ENCODE assay signal across 9 mouse cellular contexts in the genomic region with DNA sequence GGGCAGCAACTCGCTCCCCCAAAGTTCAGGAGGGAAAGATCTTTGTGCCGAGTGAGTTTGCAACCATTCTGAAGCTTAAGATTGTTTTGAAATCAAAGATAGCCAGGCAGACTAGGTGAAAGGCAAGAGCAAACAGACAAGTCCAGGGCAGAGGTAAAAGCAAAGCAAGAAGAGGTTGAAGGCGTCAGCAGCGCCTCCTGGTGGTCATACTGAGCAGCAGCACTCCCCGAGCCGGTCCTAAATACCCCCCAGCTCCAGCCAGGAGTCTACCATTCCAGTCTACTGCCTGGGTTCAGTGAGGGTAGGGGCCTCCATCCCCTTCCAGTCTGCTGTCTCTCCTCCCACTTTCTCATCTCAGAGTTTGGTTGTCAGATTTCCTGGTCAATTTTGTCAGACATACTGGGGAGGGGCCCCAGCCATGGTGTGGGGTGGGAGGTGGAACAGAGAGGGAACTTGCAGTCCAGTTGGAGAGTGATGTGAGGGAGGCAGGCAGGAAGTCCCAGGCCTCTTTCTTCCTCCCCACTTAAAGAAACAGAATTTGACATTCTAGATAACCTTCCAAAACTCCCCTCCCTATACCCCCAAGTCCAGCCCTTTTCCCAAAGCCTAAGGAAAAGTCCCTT. TPM values are rescaled to one million over a fixed set of nuclear protein-coding genes. Genes with fewer than 3 reads are reported as not detected.
DNase-seq lines count a peak whose midpoint lies in the region; ATAC-seq and TF ChIP-seq lines count a peak whose summit lies in the region.
"Had no signal": no experiment of that assay in that cellular context is flagged by ENCODE, and none has a peak within 500 bp of the region (broad histone marks: within the 10 kb centered on the region; RNA-seq: fewer than 3 reads in every experiment).

No protein-coding gene starts in this region.

- H3K79me2 ChIP-seq in liver, adult 2 months (ENCODE audit: control insufficient read depth, insufficient read depth, low read length) = no peaks in the 10 kb centered on the region

- WGBS in liver, adult 2 months = 7% methylated on average over 6 of the region's 6 CpGs
- WGBS in olfactory bulb, adult 2 months = 31% methylated on average over 6 of the region's 6 CpGs

- ATAC-seq in G1E (ENCODE audit: extremely low read depth, insufficient number of reproducible peaks, low FRiP score, poor library complexity, severe bottlenecking) = no peak

- no peak overlapping the region for H3K27ac ChIP-seq in layer of hippocampus, adult 2 months
- peak overlapping the region; percentile 70 for H3K27ac ChIP-seq in liver, adult 2 months (replicated peaks; ENCODE audit: insufficient read depth, low read depth, low read length)
- H3K27ac ChIP-seq in olfactory bulb, adult 2 months (ENCODE audit: insufficient read depth, low read depth, low read length) = no peak overlapping the region
- H3K27ac ChIP-seq: embryonic facial prominence, embryonic 13.5 days had no signal

- no peak for TF ChIP-seq POLR2A in liver, adult 2 months (IDR thresholded peaks at IDR 0.05; ENCODE audit: extremely low read depth, insufficient read depth, low read length)
- TF ChIP-seq POLR2A in olfactory bulb, adult 2 months (IDR thresholded peaks at IDR 0.05; ENCODE audit: insufficient read depth, low read depth, low read length) = no peak

- H3K4me3 ChIP-seq in layer of hippocampus, adult 2 months = no peak overlapping the region
- H3K4me3 ChIP-seq in G1E (ENCODE audit: low read depth, low read length) = no peak overlapping the region
- no peak overlapping the region for H3K4me3 ChIP-seq in liver, adult 2 months (ENCODE audit: insufficient read depth, low read depth, low read length)
- no peak overlapping the region for H3K4me3 ChIP-seq in olfactory bulb, adult 2 months (ENCODE audit: insufficient read depth, low read depth, low read length)
- H3K4me3 ChIP-seq: embryonic facial prominence, embryonic 13.5 days had no signal

- H3K27me3 ChIP-seq in G1E (ENCODE audit: insufficient read depth, low read length) = peaks cover 15% of the 10 kb centered on the region; the same call in 1 of the 2 replicates
- no peaks in the 10 kb centered on the region for H3K27me3 ChIP-seq in liver, adult 2 months (ENCODE audit: control insufficient read depth, insufficient read depth, low read length)
- H3K27me3 ChIP-seq: embryonic facial prominence, embryonic 13.5 days had no signal

- H3K4me1 ChIP-seq in G1E (ENCODE audit: insufficient read depth, low read depth, low read length) = no peaks in the 10 kb centered on the region
- H3K4me1 ChIP-seq in liver, adult 2 months (ENCODE audit: control insufficient read depth, insufficient read depth, low read length) = peaks cover 13% of the 10 kb centered on the region
- peaks cover 14% of the 10 kb centered on the region for H3K4me1 ChIP-seq in olfactory bulb, adult 2 months (ENCODE audit: control insufficient read depth, insufficient read depth, low read length)

- peak overlapping the region; percentile 19 for H3K9ac ChIP-seq in liver, adult 2 months (ENCODE audit: low read depth, low read length)
- H3K9ac ChIP-seq: embryonic facial prominence, embryonic 13.5 days had no signal

- H3K36me3 ChIP-seq in G1E (replicated peaks) = no peaks in the 10 kb centered on the region
- no peaks in the 10 kb centered on the region for H3K36me3 ChIP-seq in liver, adult 2 months (ENCODE audit: control insufficient read depth, insufficient read depth, low read length)

- no peak for DNase-seq in layer of hippocampus, adult 2 months (ENCODE audit: low spot score in 2 of 2)
- no peak for DNase-seq in layer of hippocampus, adult 9-10 months (ENCODE audit: low spot score)
- peak; percentile 47 for DNase-seq in G1E (ENCODE audit: low spot score)
- peak; percentile 85 for DNase-seq in embryo, embryonic 10.5 days (ENCODE audit: low spot score)
- peak; percentile 82 for DNase-seq in heart, postnatal 4 days
- peak; percentile 82 for DNase-seq in liver, adult 2 months (ENCODE audit: extremely low read depth, low read depth, low spot score)
- no peak for DNase-seq in right cerebral cortex, adult 2 months (ENCODE audit: low spot score in 2 of 2)

- H3K9me3 ChIP-seq in G1E (replicated peaks) = no peaks in the 10 kb centered on the region
- H3K9me3 ChIP-seq: embryonic facial prominence, embryonic 13.5 days had no signal

- TF ChIP-seq CTCF in layer of hippocampus, adult 2 months (conservative IDR thresholded peaks at IDR 0.05) = peak; percentile 86
- TF ChIP-seq CTCF in G1E (IDR thresholded peaks at IDR 0.05; ENCODE audit: low read depth, low read length) = peak; percentile 97
- peak; percentile 96 for TF ChIP-seq CTCF in liver, adult 2 months (IDR thresholded peaks at IDR 0.05; ENCODE audit: low read depth, low read length)
- peak; percentile 50; the same call in 1 of the 2 replicates for TF ChIP-seq CTCF in olfactory bulb, adult 2 months (IDR thresholded peaks at IDR 0.05; ENCODE audit: insufficient read depth, low read depth, low read length)

RNA-seq across cellular contexts. Expression of a gene that starts 41.3 kb away (rescaled TPM):
- 10 to 100 TPM; 41.3 to 43.3 TPM for total RNA-seq in layer of hippocampus, adult 2 months (2021)
- total RNA-seq in G1E (2014; fragmentation: Nextera tagmentation) (0.73 and 27.2 TPM in 2 replicates), G1E (2017) (1.0 and 1.7 TPM in 2 replicates)
- polyA plus RNA-seq in G1E (2012) = 0.55 and 0.76 TPM in 2 replicates
- total RNA-seq in heart, postnatal 4 days (2021) = 100 to 1,000 TPM; 463 to 468 TPM
- total RNA-seq in liver, adult 2 months (2014; rRNA removed) = 17.9 and 25.2 TPM in 2 replicates
- polyA plus RNA-seq in liver, adult 2 months (2012; rRNA removed) = 42.1 and 47.9 TPM in 2 replicates
- polyA plus RNA-seq in olfactory bulb, adult 2 months (2012; ENCODE audit: insufficient read depth, insufficient read length, low replicate concordance, missing spikeins) = not detected in 2 replicates

RNA-seq across cellular contexts. Expression of a gene that starts 42.4 kb away (rescaled TPM):
- under 1 TPM in 1 of 2 experiments, not detected in 1; 0.25 TPM for total RNA-seq in layer of hippocampus, adult 2 months (2021)
- not detected in 2 replicates for total RNA-seq in G1E (2014; fragmentation: Nextera tagmentation)
- total RNA-seq in G1E (2017) = 0.05 TPM in 1 of 2 replicates, not detected in the other
- polyA plus RNA-seq in G1E (2012) = not detected in 2 replicates
- total RNA-seq in heart, postnatal 4 days (2021) = 1 to 10 TPM; 1.1 to 1.2 TPM
- 0.20 and 0.37 TPM in 2 replicates for total RNA-seq in liver, adult 2 months (2014; rRNA removed)
- polyA plus RNA-seq in liver, adult 2 months (2012; rRNA removed) = 0.09 and 0.32 TPM in 2 replicates
- not detected in 2 replicates for polyA plus RNA-seq in olfactory bulb, adult 2 months (2012; ENCODE audit: insufficient read depth, insufficient read length, low replicate concordance, missing spikeins)

Comparison
In these comparisons a context has a peak if more than half of its experiments do, and no peak if none do; other contexts are left out.
1. DNase-seq: peak in G1E (single experiment), embryo, embryonic 10.5 days (single experiment), heart, postnatal 4 days (single experiment) and liver, adult 2 months (single experiment); none in layer of hippocampus, adult 2 months (0 of 2), layer of hippocampus, adult 9-10 months (single experiment) and right cerebral cortex, adult 2 months (0 of 2).
2. RNA of a gene that starts 41.3 kb away (total RNA-seq): 463 to 468 TPM in heart, postnatal 4 days; 41.3 to 43.3 TPM in layer of hippocampus, adult 2 months, 0.73 to 27.2 TPM in G1E and 17.9 to 25.2 TPM in liver, adult 2 months; every median in the first group is over 10 times any median in the second.
3. Peak in every context shown above with its lines, with median percentiles within 50 percentile points of each other: CTCF ChIP-seq.